Mouse (Mus musculus): ENCODE data around the gene Col6a6. TPM values are rescaled to one million over a fixed set of nuclear protein-coding genes. Genes with fewer than 3 reads are reported as not detected.

The Col6a6 gene
- polyA plus RNA-seq, 1 experiment from 2014 or later: 0.09 TPM

GRCm38 (mm10) chr9:105693056-105693455, 134.9 kb downstream of the Col6a6 start:
- no peaks in the 10 kb centered on the region for H3K9me3 ChIP-seq
- peaks cover 8% of the 10 kb centered on the region; the same call in 1 of the 2 replicates for H3K4me1 ChIP-seq (replicated peaks)
- 84% methylated on average over 9 of the region's 9 CpGs for WGBS
- H3K27ac ChIP-seq: no peak overlapping the region
- peaks cover 13% of the 10 kb centered on the region for H3K36me3 ChIP-seq
- no peak overlapping the region for H3K4me2 ChIP-seq (replicated peaks)
- H3K9ac ChIP-seq (replicated peaks): no peak overlapping the region
- no peaks in the 10 kb centered on the region for H3K27me3 ChIP-seq
- ATAC-seq: no peak
- H3K4me3 ChIP-seq (replicated peaks): no peak overlapping the region

- WGBS: 94% methylated on average over 14 of the region's 14 CpGs
- no peak overlapping the region for H3K4me3 ChIP-seq (replicated peaks)
- no peaks in the 10 kb centered on the region for H3K9me3 ChIP-seq
- no peak overlapping the region for H3K27ac ChIP-seq
- peaks cover 18% of the 10 kb centered on the region for H3K36me3 ChIP-seq
- peaks cover 8% of the 10 kb centered on the region; the same call in 1 of the 2 replicates for H3K4me1 ChIP-seq (replicated peaks)
- no peaks in the 10 kb centered on the region for H3K27me3 ChIP-seq
- H3K4me2 ChIP-seq (replicated peaks): no peak overlapping the region
- ATAC-seq: no peak
- no peak overlapping the region for H3K9ac ChIP-seq (replicated peaks)
Observed at GRCm38 (mm10) chr9:105692472-105692871, 135.5 kb downstream of the Col6a6 start.

GRCm38 (mm10) chr9:105689485-105689884, 138.5 kb downstream of the Col6a6 start:
- H3K4me2 ChIP-seq (replicated peaks): no peak overlapping the region
- no peaks in the 10 kb centered on the region for H3K27me3 ChIP-seq
- H3K4me3 ChIP-seq (replicated peaks): no peak overlapping the region
- no peaks in the 10 kb centered on the region for H3K9me3 ChIP-seq
- peaks cover 8% of the 10 kb centered on the region; the same call in 1 of the 2 replicates for H3K4me1 ChIP-seq (replicated peaks)
- no peak overlapping the region for H3K9ac ChIP-seq (replicated peaks)
- no peak overlapping the region for H3K27ac ChIP-seq
- WGBS: 20% methylated on average over 7 of the region's 7 CpGs
- no peak for ATAC-seq
- peaks cover 48% of the 10 kb centered on the region for H3K36me3 ChIP-seq

GRCm38 (mm10) chr9:105684549-105685165, 143.3 kb downstream of the Col6a6 start:
- 89% methylated on average over 13 of the region's 13 CpGs for WGBS
- H3K4me1 ChIP-seq (replicated peaks): peaks cover 15% of the 10 kb centered on the region; the same call in 1 of the 2 replicates
- no peak overlapping the region for H3K9ac ChIP-seq (replicated peaks)
- H3K9me3 ChIP-seq: no peaks in the 10 kb centered on the region
- H3K27me3 ChIP-seq: no peaks in the 10 kb centered on the region
- ATAC-seq: no peak
- no peak overlapping the region for H3K4me2 ChIP-seq (replicated peaks)
- H3K36me3 ChIP-seq: peaks cover 65% of the 10 kb centered on the region
- no peak overlapping the region for H3K4me3 ChIP-seq (replicated peaks)
- H3K27ac ChIP-seq: no peak overlapping the region

GRCm38 (mm10) chr9:105681386-105681785, 146.6 kb downstream of the Col6a6 start:
- peak overlapping the region; percentile 72 for H3K27ac ChIP-seq
- WGBS: 52% methylated on average over 7 of the region's 7 CpGs
- peaks cover 7% of the 10 kb centered on the region; the same call in 1 of the 2 replicates for H3K4me1 ChIP-seq (replicated peaks)
- no peaks in the 10 kb centered on the region for H3K27me3 ChIP-seq
- H3K9me3 ChIP-seq: no peaks in the 10 kb centered on the region
- H3K9ac ChIP-seq (replicated peaks): no peak overlapping the region
- ATAC-seq: peak; percentile 77
- H3K4me3 ChIP-seq (replicated peaks): no peak overlapping the region
- H3K36me3 ChIP-seq: peaks cover 68% of the 10 kb centered on the region
- H3K4me2 ChIP-seq (replicated peaks): no peak overlapping the region

GRCm38 (mm10) chr9:105675941-105676340, 152.0 kb downstream of the Col6a6 start:
- H3K27ac ChIP-seq: no peak overlapping the region
- no peak for ATAC-seq
- no peaks in the 10 kb centered on the region for H3K27me3 ChIP-seq
- H3K4me3 ChIP-seq (replicated peaks): no peak overlapping the region
- H3K4me1 ChIP-seq (replicated peaks): no peaks in the 10 kb centered on the region
- H3K9me3 ChIP-seq: no peaks in the 10 kb centered on the region
- H3K9ac ChIP-seq (replicated peaks): no peak overlapping the region
- H3K36me3 ChIP-seq: peaks cover 55% of the 10 kb centered on the region
- WGBS: 92% methylated on average over 11 of the region's 11 CpGs
- H3K4me2 ChIP-seq (replicated peaks): no peak overlapping the region

GRCm38 (mm10) chr9:105672032-105672431, 155.9 kb downstream of the Col6a6 start:
- no peak for ATAC-seq
- H3K4me3 ChIP-seq (replicated peaks): no peak overlapping the region
- no peak overlapping the region for H3K27ac ChIP-seq
- H3K4me2 ChIP-seq (replicated peaks): no peak overlapping the region
- no peaks in the 10 kb centered on the region for H3K4me1 ChIP-seq (replicated peaks)
- no peaks in the 10 kb centered on the region for H3K9me3 ChIP-seq
- no peak overlapping the region for H3K9ac ChIP-seq (replicated peaks)
- no peaks in the 10 kb centered on the region for H3K27me3 ChIP-seq
- H3K36me3 ChIP-seq: peaks cover 60% of the 10 kb centered on the region
- WGBS: 96% methylated on average over 2 of the region's 2 CpGs

- Histone ChIP-seq H3K4me1 (replicated peaks) (no peaks in the 10 kb centered on the region), H3K27ac (no peak overlapping the region), H3K36me3 (peaks cover 59% of the 10 kb centered on the region), H3K27me3 (no peaks in the 10 kb centered on the region), H3K9ac (replicated peaks) (no peak overlapping the region), H3K9me3 (no peaks in the 10 kb centered on the region), H3K4me2 (replicated peaks) (no peak overlapping the region), H3K4me3 (replicated peaks) (no peak overlapping the region)
- 95% methylated on average over 4 of the region's 4 CpGs for WGBS
- ATAC-seq: no peak
Observed at GRCm38 (mm10) chr9:105670916-105671315, 157.0 kb downstream of the Col6a6 start.

GRCm38 (mm10) chr9:105665269-105665668, 162.7 kb downstream of the Col6a6 start:
- Histone ChIP-seq H3K9me3 (no peaks in the 10 kb centered on the region), H3K27me3 (no peaks in the 10 kb centered on the region), H3K4me2 (replicated peaks) (no peak overlapping the region), H3K4me3 (replicated peaks) (no peak overlapping the region), H3K4me1 (replicated peaks) (no peaks in the 10 kb centered on the region), H3K9ac (replicated peaks) (no peak overlapping the region), H3K27ac (no peak overlapping the region), H3K36me3 (peaks cover 74% of the 10 kb centered on the region)
- no peak for ATAC-seq
- WGBS: 92% methylated on average over 7 of the region's 7 CpGs

GRCm38 (mm10) chr9:105659877-105660276, 168.1 kb downstream of the Col6a6 start:
- Histone ChIP-seq H3K4me3 (replicated peaks) (no peak overlapping the region), H3K9me3 (no peaks in the 10 kb centered on the region), H3K4me2 (replicated peaks) (no peak overlapping the region), H3K4me1 (replicated peaks) (no peaks in the 10 kb centered on the region), H3K9ac (replicated peaks) (no peak overlapping the region), H3K27me3 (no peaks in the 10 kb centered on the region), H3K36me3 (peaks cover 66% of the 10 kb centered on the region), H3K27ac (no peak overlapping the region)
- ATAC-seq: peak; percentile 55; the same call in 1 of the 2 replicates
- WGBS: 72% methylated on average over 6 of the region's 6 CpGs

GRCm38 (mm10) chr9:105658216-105658615, 169.7 kb downstream of the Col6a6 start:
- Histone ChIP-seq H3K4me1 (replicated peaks) (no peaks in the 10 kb centered on the region), H3K4me2 (replicated peaks) (no peak overlapping the region), H3K27me3 (no peaks in the 10 kb centered on the region), H3K36me3 (peaks cover 63% of the 10 kb centered on the region), H3K9me3 (no peaks in the 10 kb centered on the region), H3K9ac (replicated peaks) (no peak overlapping the region), H3K4me3 (replicated peaks) (no peak overlapping the region), H3K27ac (no peak overlapping the region)
- no peak for ATAC-seq
- WGBS: 95% methylated on average over 12 of the region's 12 CpGs

GRCm38 (mm10) chr9:105656189-105656588, 171.8 kb downstream of the Col6a6 start:
- ATAC-seq: no peak
- H3K9ac ChIP-seq (replicated peaks): no peak overlapping the region
- H3K27ac ChIP-seq: no peak overlapping the region
- H3K4me1 ChIP-seq (replicated peaks): no peaks in the 10 kb centered on the region
- no peaks in the 10 kb centered on the region for H3K9me3 ChIP-seq
- no peak overlapping the region for H3K4me3 ChIP-seq (replicated peaks)
- H3K4me2 ChIP-seq (replicated peaks): no peak overlapping the region
- WGBS: 89% methylated on average over 2 of the region's 2 CpGs
- no peaks in the 10 kb centered on the region for H3K27me3 ChIP-seq
- peaks cover 47% of the 10 kb centered on the region for H3K36me3 ChIP-seq
